ENCODE assay signal across 16 mouse cellular contexts in genomic region chr5:33697534-33697933, GRCm38 (mm10). TPM values are rescaled to one million over a fixed set of nuclear protein-coding genes. Genes with fewer than 3 reads are reported as not detected.
DNase-seq lines count a peak whose midpoint lies in the region; ATAC-seq and TF ChIP-seq lines count a peak whose summit lies in the region.
"Had no signal": no experiment of that assay in that cellular context is flagged by ENCODE, and none has a peak within 500 bp of the region (broad histone marks: within the 10 kb centered on the region; RNA-seq: fewer than 3 reads in every experiment).

No protein-coding gene starts in this region.

- H3K9ac ChIP-seq in lung, postnatal 0 days (replicated peaks; ENCODE audit: low read depth) = no peak overlapping the region
- H3K9ac ChIP-seq in forebrain, embryonic 13.5 days = peak overlapping the region; percentile 32; the same call in 1 of the 2 replicates
- H3K9ac ChIP-seq in limb, embryonic 13.5 days = no peak overlapping the region
- H3K9ac ChIP-seq in stomach, embryonic 16.5 days (ENCODE audit: low read length) = peak overlapping the region; percentile 60; the same call in 1 of the 2 replicates
- H3K9ac ChIP-seq in kidney, embryonic 14.5 days (ENCODE audit: low read depth, low read length) = no peak overlapping the region
- H3K9ac ChIP-seq: liver, embryonic 14.5 days had no signal

- H3K27me3 ChIP-seq in lung, postnatal 0 days (replicated peaks; ENCODE audit: insufficient read depth, low read length) = no peaks in the 10 kb centered on the region
- H3K27me3 ChIP-seq in forebrain, embryonic 13.5 days = peaks cover 47% of the 10 kb centered on the region
- H3K27me3 ChIP-seq in limb, embryonic 13.5 days = peaks cover 17% of the 10 kb centered on the region
- no peaks in the 10 kb centered on the region for H3K27me3 ChIP-seq in stomach, embryonic 16.5 days (ENCODE audit: control insufficient read depth, insufficient read depth, low read length)
- peaks cover 18% of the 10 kb centered on the region for H3K27me3 ChIP-seq in kidney, embryonic 14.5 days (ENCODE audit: control insufficient read depth, insufficient read depth, low read length)

- no peak for ATAC-seq in lung, postnatal 0 days
- no peak for ATAC-seq in forebrain, embryonic 13.5 days
- no peak for ATAC-seq in limb, embryonic 13.5 days (ENCODE audit: low FRiP score, low read depth)
- ATAC-seq in stomach, embryonic 16.5 days (ENCODE audit: insufficient read depth, low FRiP score) = no peak
- ATAC-seq in kidney, embryonic 14.5 days (ENCODE audit: low FRiP score, low TSS enrichment) = no peak
- ATAC-seq: CD4-positive, CD25-positive, alpha-beta regulatory T cell, adult 4 months had no signal

- no peak overlapping the region for H3K4me3 ChIP-seq in lung, postnatal 0 days (ENCODE audit: low read depth, low read length)
- H3K4me3 ChIP-seq in lung, adult 2 months (replicated peaks; ENCODE audit: extremely low read depth, low read depth, low read length) = no peak overlapping the region
- H3K4me3 ChIP-seq in forebrain, embryonic 13.5 days = no peak overlapping the region
- H3K4me3 ChIP-seq in limb, embryonic 13.5 days = no peak overlapping the region
- H3K4me3 ChIP-seq in stomach, embryonic 16.5 days (replicated peaks; ENCODE audit: low read length) = no peak overlapping the region
- H3K4me3 ChIP-seq in kidney, embryonic 14.5 days (ENCODE audit: low read length) = no peak overlapping the region

- no peak for TF ChIP-seq CTCF in lung, postnatal 0 days (IDR thresholded peaks at IDR 0.05)
- TF ChIP-seq CTCF in lung, adult 2 months (IDR thresholded peaks at IDR 0.05; ENCODE audit: insufficient read depth, low read length) = no peak

- H3K36me3 ChIP-seq in lung, postnatal 0 days (ENCODE audit: insufficient read depth, low read length) = no peaks in the 10 kb centered on the region
- no peaks in the 10 kb centered on the region for H3K36me3 ChIP-seq in forebrain, embryonic 13.5 days (ENCODE audit: poor library complexity, severe bottlenecking)
- H3K36me3 ChIP-seq in limb, embryonic 13.5 days = no peaks in the 10 kb centered on the region
- no peaks in the 10 kb centered on the region for H3K36me3 ChIP-seq in stomach, embryonic 16.5 days (ENCODE audit: control insufficient read depth, insufficient read depth, low read length)
- H3K36me3 ChIP-seq in kidney, embryonic 14.5 days (ENCODE audit: control insufficient read depth, insufficient read depth, low read length) = no peaks in the 10 kb centered on the region

- H3K9me3 ChIP-seq in lung, postnatal 0 days (ENCODE audit: low read length) = no peaks in the 10 kb centered on the region
- H3K9me3 ChIP-seq in forebrain, embryonic 13.5 days (replicated peaks) = no peaks in the 10 kb centered on the region
- no peaks in the 10 kb centered on the region for H3K9me3 ChIP-seq in limb, embryonic 13.5 days
- H3K9me3 ChIP-seq in stomach, embryonic 16.5 days (replicated peaks; ENCODE audit: control insufficient read depth, low read length) = no peaks in the 10 kb centered on the region
- no peaks in the 10 kb centered on the region for H3K9me3 ChIP-seq in kidney, embryonic 14.5 days (ENCODE audit: control insufficient read depth, low read length)

- TF ChIP-seq POLR2A in lung, adult 2 months (IDR thresholded peaks at IDR 0.05; ENCODE audit: borderline replicate concordance, extremely low read depth, low read depth, low read length) = no peak

- DNase-seq in lung, postnatal 0 days (ENCODE audit: low spot score) = no peak
- no peak for DNase-seq in lung, adult 2 months
- DNase-seq in gastrocnemius, adult 18-20 months (ENCODE audit: low spot score) = no peak
- no peak for DNase-seq in ovary, postnatal 36 days (ENCODE audit: low spot score)
- DNase-seq: cerebellum, adult 11-12 months; heart, postnatal 14 days; kidney, adult 11 months had no signal

- peak overlapping the region; percentile 92 for H3K27ac ChIP-seq in lung, postnatal 0 days (ENCODE audit: low read length)
- H3K27ac ChIP-seq in forebrain, embryonic 13.5 days = peak overlapping the region; percentile 92
- H3K27ac ChIP-seq in limb, embryonic 13.5 days = peak overlapping the region; percentile 65; the same call in 1 of the 2 replicates
- H3K27ac ChIP-seq in stomach, embryonic 16.5 days (ENCODE audit: low read length) = peak overlapping the region; percentile 96
- H3K27ac ChIP-seq in kidney, embryonic 14.5 days (ENCODE audit: low read depth, low read length) = no peak overlapping the region
- H3K27ac ChIP-seq: liver, embryonic 14.5 days had no signal

- TF ChIP-seq EP300 in lung, postnatal 0 days (IDR thresholded peaks at IDR 0.05) = no peak

- H3K4me2 ChIP-seq in lung, postnatal 0 days (replicated peaks; ENCODE audit: low read depth, low read length) = no peak overlapping the region
- no peak overlapping the region for H3K4me2 ChIP-seq in forebrain, embryonic 13.5 days
- H3K4me2 ChIP-seq in limb, embryonic 13.5 days (replicated peaks) = no peak overlapping the region; the same call in 1 of the 2 replicates
- H3K4me2 ChIP-seq in stomach, embryonic 16.5 days (ENCODE audit: low read depth, low read length) = no peak overlapping the region
- H3K4me2 ChIP-seq in kidney, embryonic 14.5 days (replicated peaks; ENCODE audit: low read depth, low read length) = no peak overlapping the region

- 38% methylated on average over 1 of the region's 1 CpGs for WGBS in lung, postnatal 0 days
- WGBS in lung, adult 2 months = 85% methylated on average over 1 of the region's 1 CpGs
- 4% methylated on average over 1 of the region's 1 CpGs for WGBS in forebrain, embryonic 13.5 days
- 44% methylated on average over 1 of the region's 1 CpGs for WGBS in limb, embryonic 13.5 days
- WGBS in stomach, embryonic 16.5 days = 68% methylated on average over 1 of the region's 1 CpGs
- 69% methylated on average over 1 of the region's 1 CpGs for WGBS in kidney, embryonic 14.5 days

- peaks cover 51% of the 10 kb centered on the region for H3K4me1 ChIP-seq in lung, postnatal 0 days (ENCODE audit: insufficient read depth, low read depth, low read length)
- H3K4me1 ChIP-seq in lung, adult 2 months (ENCODE audit: control insufficient read depth, insufficient read depth, low read length) = peaks cover 31% of the 10 kb centered on the region
- H3K4me1 ChIP-seq in forebrain, embryonic 13.5 days = peaks cover 97% of the 10 kb centered on the region
- peaks cover 89% of the 10 kb centered on the region for H3K4me1 ChIP-seq in limb, embryonic 13.5 days
- peaks cover 59% of the 10 kb centered on the region for H3K4me1 ChIP-seq in stomach, embryonic 16.5 days (ENCODE audit: control insufficient read depth, insufficient read depth, low read length)
- peaks cover 45% of the 10 kb centered on the region for H3K4me1 ChIP-seq in kidney, embryonic 14.5 days (ENCODE audit: control insufficient read depth, insufficient read depth, low read length)

RNA-seq across cellular contexts. Expression of gene Fgfr3, which starts 23.9 kb away (rescaled TPM):
- polyA plus RNA-seq in lung, postnatal 0 days (2015; fragmentation: Nextera tagmentation; extraction: Ambion mirVana) = 67.9 and 72.5 TPM in 2 replicates
- polyA plus RNA-seq in lung, adult 2 months (2012; rRNA removed) = 237 and 258 TPM in 2 replicates
- polyA plus RNA-seq in forebrain, embryonic 13.5 days (2015; fragmentation: Nextera tagmentation; extraction: Ambion mirVana) = 59.5 and 81.3 TPM in 2 replicates
- 39.1 and 40.7 TPM in 2 replicates for polyA plus RNA-seq in limb, embryonic 13.5 days (2015; fragmentation: Nextera tagmentation; extraction: Ambion mirVana)
- polyA plus RNA-seq in stomach, embryonic 16.5 days (2015; fragmentation: Nextera tagmentation; extraction: Ambion mirVana) = 31.0 and 40.1 TPM in 2 replicates
- 9.6 and 13.8 TPM in 2 replicates for polyA plus RNA-seq in kidney, embryonic 14.5 days (2014; fragmentation: Nextera tagmentation; extraction: Ambion mirVana)
- 1 to 10 TPM; 3.5 to 5.7 TPM for total RNA-seq in gastrocnemius, adult 18-20 months (2021)
- total RNA-seq: granulocyte monocyte progenitor cell, adult 5-6 weeks; megakaryocyte-erythroid progenitor cell, adult 5-6 weeks; neutrophil, adult 5-6 weeks had no signal
- polyA plus RNA-seq: CD4-positive, CD25-positive, alpha-beta regulatory T cell, adult 4 months had no signal

RNA-seq across cellular contexts. Expression of gene Tmem129, which starts 39.3 kb away (rescaled TPM):
- 22.5 and 25.1 TPM in 2 replicates for polyA plus RNA-seq in lung, postnatal 0 days (2015; fragmentation: Nextera tagmentation; extraction: Ambion mirVana)
- 41.5 and 46.1 TPM in 2 replicates for polyA plus RNA-seq in lung, adult 2 months (2012; rRNA removed)
- 33.0 and 37.8 TPM in 2 replicates for polyA plus RNA-seq in forebrain, embryonic 13.5 days (2015; fragmentation: Nextera tagmentation; extraction: Ambion mirVana)
- 45.2 and 46.0 TPM in 2 replicates for polyA plus RNA-seq in limb, embryonic 13.5 days (2015; fragmentation: Nextera tagmentation; extraction: Ambion mirVana)
- polyA plus RNA-seq in stomach, embryonic 16.5 days (2015; fragmentation: Nextera tagmentation; extraction: Ambion mirVana) = 34.0 and 40.6 TPM in 2 replicates
- 32.3 and 37.7 TPM in 2 replicates for polyA plus RNA-seq in kidney, embryonic 14.5 days (2014; fragmentation: Nextera tagmentation; extraction: Ambion mirVana)
- 1 to 10 TPM; 8.4 TPM for total RNA-seq in gastrocnemius, adult 18-20 months (2021)

RNA-seq across cellular contexts. Expression of gene Tacc3, which starts 39.6 kb away (rescaled TPM):
- 12.5 and 14.5 TPM in 2 replicates for polyA plus RNA-seq in lung, postnatal 0 days (2015; fragmentation: Nextera tagmentation; extraction: Ambion mirVana)
- 3.1 and 5.3 TPM in 2 replicates for polyA plus RNA-seq in lung, adult 2 months (2012; rRNA removed)
- 189 and 190 TPM in 2 replicates for polyA plus RNA-seq in forebrain, embryonic 13.5 days (2015; fragmentation: Nextera tagmentation; extraction: Ambion mirVana)
- 196 and 197 TPM in 2 replicates for polyA plus RNA-seq in limb, embryonic 13.5 days (2015; fragmentation: Nextera tagmentation; extraction: Ambion mirVana)
- polyA plus RNA-seq in stomach, embryonic 16.5 days (2015; fragmentation: Nextera tagmentation; extraction: Ambion mirVana) = 137 and 145 TPM in 2 replicates
- 175 and 205 TPM in 2 replicates for polyA plus RNA-seq in kidney, embryonic 14.5 days (2014; fragmentation: Nextera tagmentation; extraction: Ambion mirVana)
- 1 to 10 TPM; 1.3 to 1.7 TPM for total RNA-seq in gastrocnemius, adult 18-20 months (2021)

RNA-seq across cellular contexts. Expression of gene Slbp, which starts 45.2 kb away (rescaled TPM):
- 81.2 and 85.6 TPM in 2 replicates for polyA plus RNA-seq in lung, postnatal 0 days (2015; fragmentation: Nextera tagmentation; extraction: Ambion mirVana)
- polyA plus RNA-seq in lung, adult 2 months (2012; rRNA removed) = 20.4 and 21.3 TPM in 2 replicates
- 222 and 225 TPM in 2 replicates for polyA plus RNA-seq in forebrain, embryonic 13.5 days (2015; fragmentation: Nextera tagmentation; extraction: Ambion mirVana)
- polyA plus RNA-seq in limb, embryonic 13.5 days (2015; fragmentation: Nextera tagmentation; extraction: Ambion mirVana) = 252 and 254 TPM in 2 replicates
- 174 and 190 TPM in 2 replicates for polyA plus RNA-seq in stomach, embryonic 16.5 days (2015; fragmentation: Nextera tagmentation; extraction: Ambion mirVana)
- 261 TPM in 2 replicates for polyA plus RNA-seq in kidney, embryonic 14.5 days (2014; fragmentation: Nextera tagmentation; extraction: Ambion mirVana)
- total RNA-seq in gastrocnemius, adult 18-20 months (2021) = 1 to 10 TPM; 5.7 to 8.1 TPM

Comparison
In these comparisons a context has a peak if more than half of its experiments do, and no peak if none do; other contexts are left out.
1. H3K9ac ChIP-seq: peak in forebrain, embryonic 13.5 days (single experiment) and stomach, embryonic 16.5 days (single experiment); none in lung, postnatal 0 days (single experiment), limb, embryonic 13.5 days (single experiment) and kidney, embryonic 14.5 days (single experiment).